Mouse (Mus musculus): Measurements from ENCODE around the gene Nfatc2ip.
A peak's percentile ranks its signal among the peaks of the same experiment; 100 is the strongest.
"Not testable (repeated sequence)": the region's sequence is repeated elsewhere in the genome, so short reads cannot be mapped to it uniquely, and the experiment has no call there.

Nfatc2ip gene

DNA sequence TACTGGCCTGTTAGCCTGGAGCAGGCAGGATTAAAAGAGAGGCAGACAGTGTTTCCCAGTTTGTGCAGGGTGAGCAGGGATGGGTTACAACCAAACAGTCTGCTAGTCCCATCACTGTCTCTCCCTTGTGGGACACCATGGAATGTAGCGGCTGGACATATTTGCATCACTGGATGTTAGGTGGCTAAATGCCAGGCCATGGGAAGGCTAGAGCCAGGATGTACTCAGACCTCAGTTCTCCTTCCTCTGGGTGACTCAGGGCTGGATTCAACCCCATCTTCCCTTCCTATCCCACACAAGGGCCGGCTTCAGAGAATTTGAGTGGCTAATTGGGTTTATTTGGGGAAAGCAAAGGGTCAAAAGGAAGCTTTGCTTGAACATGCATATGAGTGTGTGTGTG, 12.1 kb upstream of the Nfatc2ip start:
- DNase-seq (ENCODE audit: low read depth, low spot score), result no peak

DNA sequence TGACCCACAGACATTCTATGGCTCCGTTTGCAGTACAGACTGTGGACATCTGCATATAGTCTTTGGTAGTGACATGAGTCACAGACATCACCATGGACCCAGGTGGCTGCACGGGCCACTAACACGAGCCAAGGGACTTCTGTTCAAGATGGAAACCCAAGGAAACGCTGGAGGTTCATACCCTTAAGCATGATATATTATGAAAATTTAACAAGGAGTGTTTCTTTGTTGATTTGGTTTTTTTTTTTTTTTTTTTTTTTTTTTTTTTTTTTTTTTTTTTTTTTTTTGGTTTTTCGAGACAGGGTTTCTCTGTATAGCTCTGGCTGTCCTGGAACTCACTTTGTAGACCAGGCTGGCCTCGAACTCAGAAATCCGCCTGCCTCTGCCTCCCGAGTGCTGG, 6.0 kb upstream of the Nfatc2ip start:
- not testable (repeated sequence) for DNase-seq (ENCODE audit: low read depth, low spot score)

DNA sequence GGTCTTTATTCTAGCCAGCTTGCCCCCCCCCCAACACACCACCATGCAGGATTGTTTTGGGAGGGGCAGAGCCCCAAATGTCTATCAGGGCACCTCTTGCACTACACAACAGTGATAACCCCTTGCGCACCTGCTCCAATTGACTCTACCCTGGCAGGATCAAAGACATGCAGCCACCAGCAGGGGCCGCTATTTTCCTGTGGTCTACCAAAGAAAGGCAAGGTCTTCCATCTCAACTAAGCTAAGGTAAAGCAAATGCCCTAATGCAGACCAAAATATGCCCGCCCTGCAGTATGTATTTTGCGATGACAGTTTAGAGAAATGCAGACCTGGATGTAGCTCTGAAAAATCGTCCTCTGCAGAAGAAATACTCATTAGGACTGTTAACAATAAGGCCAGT, 3.0 kb upstream of the Nfatc2ip start:
- peak; percentile 90 for DNase-seq (ENCODE audit: low read depth, low spot score)

- no peak for DNase-seq (ENCODE audit: low read depth, low spot score)
These were observed 1.3 kb upstream of the Nfatc2ip start for GRCm38 (mm10) chr7:126397822-126398221.

DNA sequence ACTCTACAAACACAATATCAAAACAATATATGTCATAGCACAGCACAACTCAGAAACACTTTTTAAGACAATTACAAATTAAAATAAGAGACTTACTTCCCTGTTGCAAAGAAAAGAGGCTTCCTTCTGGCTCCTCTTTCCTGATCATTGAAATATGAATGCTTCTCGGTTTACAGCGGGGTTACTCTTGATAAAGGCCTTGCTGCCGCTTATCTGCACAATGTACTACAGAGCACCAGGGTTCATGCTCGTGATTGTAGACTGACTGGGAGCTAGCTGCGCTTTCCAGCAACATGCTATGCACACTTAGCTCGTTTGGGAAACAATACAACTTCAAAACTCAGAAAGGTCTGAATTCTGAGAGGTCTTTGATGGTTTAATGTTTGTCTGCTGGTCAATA, 684 bp upstream of the Nfatc2ip start:
- no peak for DNase-seq (ENCODE audit: low read depth, low spot score)

GRCm38 (mm10) chr7:126392086-126392884, 4.3 kb downstream of the Nfatc2ip start:
- not testable (repeated sequence) for DNase-seq (ENCODE audit: low read depth, low spot score)

GRCm38 (mm10) chr7:126388185-126388584, 8.4 kb downstream of the Nfatc2ip start:
- DNase-seq (ENCODE audit: low read depth, low spot score), result no peak

- no peak for DNase-seq (ENCODE audit: low read depth, low spot score)
These were observed 13.0 kb downstream of the Nfatc2ip start for GRCm38 (mm10) chr7:126383565-126383964.

- peak; percentile 96 for DNase-seq (ENCODE audit: low read depth, low spot score)
These were observed 19.0 kb downstream of the Nfatc2ip start, which contains the start of gene Spns1 for GRCm38 (mm10) chr7:126377278-126378158. TSS of gene Spns1 (minus strand) at chr7:126377450.

DNA sequence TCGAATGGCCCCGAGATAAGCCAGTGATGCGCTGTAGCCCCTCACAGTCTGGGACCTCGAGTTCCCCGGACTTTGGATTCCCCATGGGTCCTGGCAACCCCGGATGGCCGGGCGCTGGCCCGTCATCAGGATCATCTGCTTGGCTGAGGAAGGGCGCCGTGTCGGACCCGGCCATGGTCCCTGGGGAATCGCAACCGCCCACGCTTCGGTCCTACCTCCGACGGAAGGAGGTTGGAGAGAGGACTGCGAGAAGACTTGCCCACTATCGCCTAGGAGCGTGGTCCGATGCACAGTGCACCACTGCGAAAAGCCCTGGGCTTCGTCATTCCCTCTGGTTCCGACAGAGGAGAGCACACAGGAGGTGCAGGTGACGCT, 19.6 kb downstream of the Nfatc2ip start:
- DNase-seq (ENCODE audit: low read depth, low spot score), result no peak

DNA sequence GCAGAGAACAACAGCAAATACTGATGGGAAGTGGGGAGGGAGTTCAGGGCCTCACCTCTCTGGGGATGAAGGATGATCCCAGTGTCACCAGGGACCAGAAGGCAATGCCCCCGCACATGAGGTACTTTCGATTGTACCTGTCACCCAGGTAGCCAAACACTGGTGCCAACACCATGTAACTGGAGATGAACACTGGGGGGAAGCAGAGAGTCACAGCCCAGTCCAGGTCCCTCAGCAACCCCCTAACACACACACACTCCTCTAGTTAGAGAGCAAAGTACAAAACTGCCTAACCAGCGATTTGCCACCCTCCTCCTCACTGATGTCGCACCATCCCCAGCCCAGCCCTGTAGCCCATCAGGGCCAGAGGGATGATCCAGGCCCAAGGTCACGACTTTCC, 21.5 kb downstream of the Nfatc2ip start:
- DNase-seq (ENCODE audit: low read depth, low spot score), result no peak

GRCm38 (mm10) chr7:126374526-126374925, 22.0 kb downstream of the Nfatc2ip start:
- DNase-seq (ENCODE audit: low read depth, low spot score), result no peak

DNA sequence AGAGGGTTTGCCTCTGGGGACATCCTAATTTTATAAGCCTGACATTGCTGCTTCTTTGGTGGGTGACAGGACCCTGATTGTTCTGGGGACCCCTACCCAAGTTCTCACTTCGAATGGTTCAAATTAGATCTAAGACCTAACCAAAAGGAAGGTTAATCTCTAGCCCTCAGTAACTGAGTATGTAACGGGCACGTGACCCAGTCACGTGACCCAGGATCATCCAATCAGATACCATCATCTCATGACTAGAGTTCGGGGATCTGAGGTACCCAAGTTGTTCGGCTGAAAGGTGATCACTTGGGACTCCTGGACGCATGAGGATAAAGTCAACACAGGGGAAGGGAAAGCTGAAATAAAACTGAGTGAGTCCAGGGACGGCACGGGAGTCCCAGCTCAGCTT, 23.5 kb downstream of the Nfatc2ip start:
- no peak for DNase-seq (ENCODE audit: low read depth, low spot score)

DNA sequence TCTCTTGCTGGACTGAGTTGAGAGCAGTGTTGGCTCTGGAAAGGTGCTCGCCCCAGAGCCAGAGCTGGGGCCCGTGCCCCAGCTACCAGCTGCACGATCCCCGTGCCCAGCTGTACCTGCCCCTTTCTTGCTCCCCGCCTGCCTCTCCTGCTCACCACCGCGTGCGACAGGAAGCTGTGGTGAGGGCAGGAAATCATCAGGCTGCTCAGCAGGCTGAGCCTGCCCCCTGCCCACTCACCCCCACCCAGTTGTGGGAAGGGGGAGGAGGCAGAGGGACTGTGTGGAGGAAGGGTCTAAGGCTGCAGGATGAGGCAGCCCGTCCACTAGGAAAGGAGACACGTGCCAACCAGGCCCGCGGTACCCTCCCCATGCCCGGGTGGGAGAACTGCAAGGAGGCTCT, 27.1 kb downstream of the Nfatc2ip start, which contains the start of gene Lat:
Gene Lat (minus strand): TSS at position 178 of the 400 bp plus-strand sequence.
- no peak for DNase-seq (ENCODE audit: low read depth, low spot score)

- no peak for DNase-seq (ENCODE audit: low read depth, low spot score)
These were observed 28.2 kb downstream of the Nfatc2ip start for GRCm38 (mm10) chr7:126368367-126368766.

- no peak for DNase-seq (ENCODE audit: low read depth, low spot score)
These were observed 28.9 kb downstream of the Nfatc2ip start for GRCm38 (mm10) chr7:126367636-126368035.

GRCm38 (mm10) chr7:126363038-126363437, 33.5 kb downstream of the Nfatc2ip start:
- DNase-seq (ENCODE audit: low read depth, low spot score), result no peak

GRCm38 (mm10) chr7:126359049-126359448, 37.5 kb downstream of the Nfatc2ip start:
- no peak for DNase-seq (ENCODE audit: low read depth, low spot score)

DNA sequence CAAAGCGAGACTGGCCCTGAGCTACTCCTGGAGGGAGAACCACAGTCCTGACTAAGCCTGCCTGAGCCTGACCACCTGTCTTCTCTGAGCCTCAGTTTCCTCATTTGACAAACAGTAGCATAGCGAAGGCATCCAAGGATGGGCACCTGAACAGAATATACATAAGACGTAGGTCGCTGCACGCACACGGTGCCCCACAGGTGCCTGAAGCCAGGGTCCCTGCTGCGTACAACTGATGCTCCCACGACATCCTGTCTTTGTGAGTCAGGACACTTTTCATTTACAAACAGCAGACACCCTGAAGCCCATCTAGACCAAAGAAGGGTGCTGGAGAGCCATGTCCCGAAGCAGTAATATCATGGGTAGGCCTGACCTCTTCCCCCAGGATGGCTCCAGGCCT, 38.1 kb downstream of the Nfatc2ip start:
- no peak for DNase-seq (ENCODE audit: low read depth, low spot score)

DNA sequence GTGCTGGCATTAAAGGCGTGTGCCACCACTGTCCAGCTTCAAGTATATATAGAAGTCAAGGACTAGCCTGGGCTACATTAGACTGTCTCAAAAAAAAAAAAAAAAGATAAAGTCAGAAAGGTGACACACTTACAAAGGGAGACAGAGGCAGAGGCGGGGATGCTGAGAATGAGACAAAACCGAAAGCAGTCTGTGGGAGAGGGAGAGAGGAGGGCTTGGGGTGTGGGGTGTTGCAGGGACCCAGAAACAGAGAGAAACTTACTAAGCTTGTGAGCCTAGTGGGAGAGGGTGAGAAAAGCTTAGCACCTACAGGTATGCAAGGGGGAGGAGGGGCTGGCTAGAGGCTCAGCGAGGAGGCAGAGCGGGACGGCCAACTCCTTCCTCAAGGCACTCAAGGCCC, 38.7 kb downstream of the Nfatc2ip start:
- DNase-seq (ENCODE audit: low read depth, low spot score), result no peak

DNA sequence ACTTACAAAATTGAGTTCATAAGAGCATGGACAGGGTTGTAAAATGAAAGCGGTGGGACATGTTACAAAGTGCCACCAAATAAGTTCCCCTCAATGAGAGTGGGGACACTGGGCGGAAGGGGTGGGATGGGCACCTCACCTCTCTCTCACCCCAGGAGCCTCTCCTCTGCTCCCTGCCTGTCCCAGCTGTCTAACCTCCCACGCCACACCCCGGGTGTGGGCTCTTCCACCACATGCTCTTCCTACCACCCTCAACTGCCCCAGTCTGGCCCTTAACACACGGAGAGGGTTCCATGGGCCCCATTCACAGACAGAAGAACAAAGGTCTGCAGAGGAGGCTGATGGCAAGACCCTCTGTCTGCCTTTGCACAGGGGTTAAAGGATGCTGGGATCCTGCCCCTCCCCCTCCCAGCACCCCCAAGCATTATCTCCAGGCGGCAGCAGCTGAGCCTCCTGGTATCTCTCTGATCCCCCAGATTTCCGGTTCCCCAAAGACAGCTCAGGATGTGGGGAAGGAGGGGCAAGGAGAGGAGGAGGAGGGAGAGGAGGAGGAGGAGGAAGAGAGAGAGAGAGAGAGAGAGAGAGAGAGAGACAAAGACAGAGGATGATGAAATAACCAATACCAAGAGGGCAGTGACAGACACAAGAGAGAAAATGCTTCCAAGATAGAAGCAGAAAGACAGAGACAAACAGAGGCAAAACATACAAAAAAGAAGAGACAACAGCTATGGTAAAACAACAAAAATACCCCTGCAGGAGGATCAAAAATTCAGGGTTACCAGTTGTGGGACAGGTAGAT, 39.5 kb downstream of the Nfatc2ip start:
- DNase-seq (ENCODE audit: low read depth, low spot score), result no peak

All from A20 (cell line).